Mouse (Mus musculus): ENCODE data around the gene Tmub2.
A peak's percentile ranks its signal among the peaks of the same experiment; 100 is the strongest.
"Not testable (repeated sequence)": the region's sequence is repeated elsewhere in the genome, so short reads cannot be mapped to it uniquely, and the experiment has no call there.

Tmub2 gene

DNA sequence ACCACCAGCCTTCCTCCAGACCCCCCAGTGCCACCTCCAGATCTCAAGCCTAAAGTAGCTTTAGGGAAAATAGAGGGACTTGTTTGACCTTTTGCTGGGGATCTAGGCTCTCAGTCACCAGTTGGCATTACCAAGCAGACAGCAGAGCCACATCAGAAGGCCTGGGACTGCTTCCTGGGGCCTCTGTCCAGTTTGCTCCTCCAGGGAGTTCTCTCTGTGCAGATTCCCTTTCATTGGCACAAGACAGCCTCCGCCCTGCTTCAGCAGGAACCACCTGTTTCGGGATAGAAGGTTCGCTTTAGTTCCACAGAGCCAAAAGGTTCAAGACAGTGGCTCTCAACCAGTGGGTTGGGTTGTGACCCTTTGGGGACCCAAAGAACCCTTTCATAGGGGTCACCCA is 5.1 kb upstream of the Tmub2 start:
- DNase-seq (ENCODE audit: low spot score) = no peak

DNA sequence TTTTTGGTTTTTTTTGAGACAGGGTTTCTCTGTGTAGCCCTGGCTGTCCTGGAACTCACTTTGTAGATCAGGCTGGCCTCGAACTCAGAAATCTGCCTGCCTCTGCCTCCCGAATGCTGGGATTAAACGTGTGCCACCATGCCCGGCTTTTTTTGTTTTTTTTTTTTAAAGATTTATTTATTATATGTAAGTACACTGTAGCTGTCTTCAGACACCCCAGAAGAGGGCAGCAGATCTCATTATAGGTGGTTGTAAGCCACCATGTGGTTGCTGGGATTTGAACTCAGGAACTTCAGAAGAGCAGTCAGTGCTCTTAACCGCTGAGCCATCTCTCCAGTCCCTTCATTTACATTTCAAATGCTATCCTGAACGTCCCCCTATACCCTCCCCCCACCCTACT is 4.5 kb upstream of the Tmub2 start:
- DNase-seq (ENCODE audit: low spot score) = not testable (repeated sequence)

DNA sequence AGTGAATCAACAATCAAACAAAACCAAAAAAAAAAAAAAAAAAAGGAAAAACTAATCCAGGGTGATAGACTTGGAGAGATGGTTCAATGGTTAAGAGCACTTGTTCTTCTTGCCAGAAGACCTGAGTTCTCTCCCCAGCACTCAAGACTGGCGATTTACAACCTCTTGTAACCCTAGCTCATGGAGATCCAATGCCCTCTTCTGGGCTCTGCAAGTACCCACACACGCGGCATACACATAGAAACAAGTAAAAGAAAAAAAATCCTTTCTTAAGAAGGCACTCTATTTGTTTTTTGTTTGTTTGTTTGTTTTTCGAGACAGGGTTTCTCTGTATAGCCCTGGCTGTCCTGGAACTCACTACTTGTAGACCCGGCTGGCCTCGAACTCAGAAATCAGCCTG is 809 bp upstream of the Tmub2 start:
- DNase-seq (ENCODE audit: low spot score) = no peak

DNA sequence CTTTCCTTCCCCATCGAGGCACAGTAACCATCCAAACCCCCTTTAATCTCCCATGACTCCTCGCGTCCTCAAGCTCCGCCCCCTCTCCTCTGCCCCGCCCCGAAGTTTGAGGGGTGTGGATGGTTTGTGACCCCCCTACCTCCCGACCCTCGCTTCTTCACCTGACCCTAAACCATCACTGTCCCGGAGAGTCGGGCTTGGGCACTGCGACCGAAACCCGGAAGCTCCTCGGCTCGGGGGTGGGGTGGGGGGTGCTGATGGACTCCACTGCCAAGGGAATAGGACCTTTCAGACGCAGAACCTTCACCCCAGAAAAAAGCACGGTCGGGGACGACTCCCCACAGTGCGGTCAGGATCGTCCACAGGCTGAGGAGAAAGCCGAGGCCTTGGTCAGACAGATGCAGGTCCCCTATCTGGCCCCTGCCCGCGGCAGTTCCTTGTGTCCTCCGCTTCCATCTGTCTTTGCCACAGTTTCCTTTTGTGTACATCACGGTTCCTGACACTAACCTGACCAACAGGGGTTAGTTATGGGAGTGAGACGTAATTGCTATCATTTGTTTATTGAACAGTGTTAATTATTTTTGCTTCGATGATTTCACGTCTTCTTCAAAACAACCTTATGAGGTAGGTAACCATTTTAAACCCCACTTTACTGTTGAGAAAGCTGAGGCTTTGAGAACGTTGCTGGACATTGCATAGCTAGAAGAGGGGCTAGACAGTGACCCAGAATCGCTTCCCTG is 534 bp downstream of the Tmub2 start:
- peak; percentile 17 for DNase-seq (ENCODE audit: low spot score)

DNA sequence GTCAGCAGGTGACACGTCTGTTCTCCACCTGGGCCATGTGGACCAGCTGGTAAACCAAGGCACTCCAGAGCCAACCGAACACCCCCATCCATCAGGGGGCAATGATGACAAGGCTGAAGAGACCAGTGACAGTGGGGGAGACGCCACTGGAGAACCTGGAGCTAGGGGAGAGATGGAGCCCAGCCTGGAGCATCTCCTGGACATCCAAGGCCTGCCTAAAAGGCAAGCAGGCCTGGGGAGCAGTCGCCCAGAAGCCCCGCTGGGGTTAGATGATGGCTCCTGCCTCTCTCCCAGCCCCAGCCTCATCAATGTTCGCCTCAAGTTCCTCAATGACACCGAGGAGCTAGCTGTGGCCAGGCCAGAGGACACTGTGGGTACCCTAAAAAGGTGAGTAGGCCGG is 2.8 kb downstream of the Tmub2 start:
- no peak for DNase-seq (ENCODE audit: low spot score)

DNA sequence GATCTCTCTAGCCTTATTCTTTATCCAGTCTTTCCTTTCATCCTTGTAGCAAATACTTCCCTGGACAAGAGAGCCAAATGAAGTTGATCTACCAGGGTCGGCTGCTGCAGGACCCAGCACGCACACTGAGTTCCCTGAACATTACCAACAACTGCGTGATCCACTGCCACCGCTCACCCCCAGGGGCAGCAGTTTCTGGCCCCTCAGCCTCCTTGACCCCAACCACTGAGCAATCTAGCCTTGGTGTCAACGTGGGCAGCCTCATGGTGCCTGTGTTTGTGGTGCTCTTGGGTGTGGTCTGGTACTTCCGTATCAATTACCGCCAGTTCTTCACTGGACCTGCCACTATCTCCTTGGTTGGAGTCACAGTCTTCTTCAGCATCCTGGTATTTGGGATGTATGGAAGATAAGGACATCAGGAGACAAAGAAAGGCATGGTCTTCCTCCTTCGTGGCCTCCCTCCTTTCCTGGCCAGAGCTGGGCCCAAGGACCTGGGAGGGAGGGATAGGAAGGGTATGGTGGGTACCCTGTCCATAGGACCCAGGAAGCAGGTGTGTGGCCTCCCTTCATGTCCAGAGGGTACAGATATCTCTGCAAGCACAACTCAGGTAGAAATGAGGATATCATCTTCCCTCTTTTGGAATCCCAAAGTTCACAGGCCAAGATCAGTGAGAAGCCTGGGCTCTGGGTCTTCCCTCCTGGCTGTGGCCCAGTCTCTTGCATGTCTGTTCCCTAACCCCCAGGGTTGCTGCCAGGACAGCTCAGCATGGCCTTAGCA is 3.5 kb downstream of the Tmub2 start:
- DNase-seq (ENCODE audit: low spot score) = no peak

DNA sequence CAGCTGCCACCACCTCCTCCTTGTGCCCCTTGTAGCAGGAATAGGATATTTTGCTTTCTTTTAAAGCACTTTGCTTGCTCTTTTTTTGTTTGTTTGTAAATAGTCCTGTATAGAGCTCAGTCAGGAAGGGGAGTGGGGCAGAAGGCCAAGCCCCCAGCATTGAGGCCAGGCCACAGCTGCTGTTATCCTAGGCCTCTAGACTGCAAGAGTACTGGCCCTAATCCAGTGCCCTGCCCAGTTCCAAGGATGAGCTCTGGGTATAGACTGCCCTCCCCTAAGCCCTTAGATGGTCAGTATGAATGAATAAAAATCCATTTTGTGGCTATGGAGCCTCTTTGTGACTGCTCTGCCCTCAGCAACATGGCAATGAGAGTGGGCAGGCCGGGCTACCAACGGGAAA is 4.2 kb downstream of the Tmub2 start:
- no peak for DNase-seq (ENCODE audit: low spot score)

DNA sequence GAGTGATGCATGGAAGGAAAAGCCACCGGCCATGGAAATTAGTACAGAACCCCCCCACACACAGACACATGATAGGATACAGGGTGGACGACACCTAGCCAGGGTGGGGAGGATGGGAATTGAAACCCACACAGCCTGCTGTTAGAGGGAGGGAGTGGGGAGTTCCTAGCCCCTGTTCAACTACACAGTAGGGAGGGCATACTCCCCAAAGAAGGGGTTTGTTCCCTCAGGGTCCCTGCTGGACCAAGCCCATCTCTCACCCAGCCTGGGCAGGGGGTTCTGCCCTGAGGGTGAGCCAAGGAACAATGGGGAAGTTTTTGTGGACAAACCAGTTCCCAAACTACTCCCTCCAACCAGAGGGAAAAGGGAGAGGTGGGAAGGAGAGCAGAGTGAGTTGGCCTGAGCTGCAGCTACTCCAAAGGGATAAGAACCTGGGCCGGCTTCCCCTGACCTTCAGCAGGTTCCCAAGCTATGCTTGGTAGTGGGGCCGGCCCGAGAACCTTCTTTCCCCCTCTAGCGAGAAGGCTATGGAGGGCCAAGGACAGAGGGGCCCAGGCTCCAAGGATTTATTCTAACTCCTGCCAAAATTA is 4.9 kb downstream of the Tmub2 start:
- DNase-seq (ENCODE audit: low spot score) = no peak

DNA sequence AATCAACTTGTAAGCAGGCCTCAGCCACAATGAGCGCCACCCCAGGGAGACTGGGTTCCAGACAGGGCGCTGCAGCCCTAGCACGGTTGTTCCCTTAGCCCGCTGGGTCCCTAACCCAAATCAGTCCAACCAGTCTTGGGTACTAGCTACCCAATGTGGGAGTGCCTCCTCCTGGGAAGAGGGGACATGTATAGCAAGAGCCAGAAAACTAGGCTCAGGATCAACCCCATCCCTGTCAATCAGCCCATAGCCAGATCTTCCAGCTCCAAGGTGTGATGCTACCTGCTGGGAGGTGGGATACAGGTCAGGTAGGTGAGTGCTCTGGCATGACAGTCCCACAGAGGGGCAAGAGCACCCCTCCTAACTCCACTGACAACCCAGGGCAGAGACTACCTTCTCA is 5.4 kb downstream of the Tmub2 start:
- DNase-seq (ENCODE audit: low spot score) = no peak

DNA sequence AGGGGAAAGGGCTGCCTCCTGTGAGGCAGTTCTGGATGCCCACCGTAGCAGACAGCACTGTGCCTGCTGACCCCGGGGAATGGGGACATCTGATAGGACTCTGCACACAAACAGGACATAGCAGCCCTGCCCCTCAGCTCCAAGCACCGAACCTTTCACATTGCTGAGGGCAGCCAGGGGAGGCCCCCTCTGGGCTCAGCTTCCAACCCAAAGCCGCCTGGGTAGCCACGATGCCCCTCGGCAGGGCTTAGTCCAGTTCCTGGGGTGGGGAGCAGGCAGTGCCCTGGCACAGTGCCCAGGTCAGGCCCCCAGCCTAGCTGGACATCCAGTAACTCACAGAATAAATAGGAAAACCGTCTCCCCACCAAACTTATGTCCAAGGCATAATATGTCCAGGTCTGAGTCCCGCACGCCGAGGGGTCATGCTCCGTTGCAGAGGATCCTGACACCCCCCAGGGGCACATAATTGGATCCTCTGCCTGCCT is 6.4 kb downstream of the Tmub2 start:
- no peak for DNase-seq (ENCODE audit: low spot score)

DNA sequence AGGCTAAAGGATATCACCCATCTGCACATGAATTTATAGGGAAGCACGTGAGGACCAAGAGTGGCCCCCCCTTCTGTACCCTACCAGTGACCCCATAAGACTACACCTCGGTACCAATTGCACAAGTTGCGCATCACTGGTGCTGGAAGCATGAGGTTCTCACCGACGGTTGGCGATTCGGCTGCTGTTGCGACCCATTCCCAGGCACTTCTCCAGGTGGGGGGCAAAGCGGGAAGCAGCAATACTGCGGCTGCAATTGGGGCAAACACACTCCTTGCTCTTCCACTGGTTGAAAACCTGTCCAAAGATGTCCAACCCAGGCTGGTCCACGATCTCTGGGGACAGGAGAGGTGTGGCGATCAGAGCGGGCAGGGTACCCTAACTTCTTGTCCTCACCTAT is 9.2 kb downstream of the Tmub2 start:
- DNase-seq (ENCODE audit: low spot score) = no peak

DNA sequence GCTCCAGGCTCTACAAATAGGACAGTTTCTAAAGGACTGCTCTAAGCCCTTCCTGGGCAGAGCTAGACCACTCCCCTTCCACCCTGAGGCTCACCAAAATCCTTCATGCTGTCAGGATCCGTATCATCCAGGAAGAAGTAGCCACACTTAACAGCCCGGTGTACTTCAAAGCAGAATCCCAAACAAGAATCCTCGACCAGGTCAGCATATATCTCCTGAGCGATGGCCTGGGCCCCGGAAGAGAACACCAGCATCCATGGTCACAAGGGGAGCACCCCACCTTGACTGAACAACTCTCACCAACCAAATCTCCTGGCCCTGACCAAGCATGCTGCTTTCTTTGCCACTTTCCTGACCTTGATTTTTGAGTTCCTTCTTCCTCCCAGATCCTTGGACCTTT is 9.7 kb downstream of the Tmub2 start:
- DNase-seq (ENCODE audit: low spot score) = no peak

DNA sequence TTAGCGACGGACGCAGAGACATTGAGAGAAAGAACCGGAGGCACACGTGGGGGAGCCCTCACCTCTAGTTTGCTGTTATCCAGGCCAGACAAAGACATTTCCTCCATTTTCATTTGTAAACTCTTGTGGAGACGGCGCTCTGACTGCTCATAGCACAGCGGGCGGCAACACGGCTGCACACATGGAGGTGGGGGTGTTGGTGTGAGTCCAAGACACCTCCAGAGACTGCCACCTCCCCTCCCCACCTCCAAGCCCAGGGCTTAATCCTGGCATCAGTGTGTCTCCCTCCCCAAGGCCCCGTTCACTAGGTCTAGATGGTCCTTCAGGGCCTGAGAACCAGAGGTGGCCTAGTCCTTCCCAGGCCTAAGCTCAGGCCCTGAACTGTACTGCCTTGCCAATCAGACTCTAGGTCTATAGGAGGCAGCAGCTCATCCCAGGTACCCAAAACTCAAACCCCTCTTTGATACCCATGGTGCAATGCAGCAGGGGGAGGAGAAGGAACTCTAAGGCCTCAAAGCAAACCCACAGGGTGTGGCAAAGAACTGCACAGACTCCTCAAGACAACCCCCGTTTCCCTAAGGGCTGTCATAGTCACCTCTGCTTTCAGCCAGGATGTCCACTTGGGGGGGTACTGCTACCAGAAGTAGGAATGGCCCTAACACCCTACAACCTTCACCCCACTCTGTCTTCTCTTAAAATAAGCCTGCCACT is 10.3 kb downstream of the Tmub2 start:
- DNase-seq (ENCODE audit: low spot score) = peak; percentile 78

DNA sequence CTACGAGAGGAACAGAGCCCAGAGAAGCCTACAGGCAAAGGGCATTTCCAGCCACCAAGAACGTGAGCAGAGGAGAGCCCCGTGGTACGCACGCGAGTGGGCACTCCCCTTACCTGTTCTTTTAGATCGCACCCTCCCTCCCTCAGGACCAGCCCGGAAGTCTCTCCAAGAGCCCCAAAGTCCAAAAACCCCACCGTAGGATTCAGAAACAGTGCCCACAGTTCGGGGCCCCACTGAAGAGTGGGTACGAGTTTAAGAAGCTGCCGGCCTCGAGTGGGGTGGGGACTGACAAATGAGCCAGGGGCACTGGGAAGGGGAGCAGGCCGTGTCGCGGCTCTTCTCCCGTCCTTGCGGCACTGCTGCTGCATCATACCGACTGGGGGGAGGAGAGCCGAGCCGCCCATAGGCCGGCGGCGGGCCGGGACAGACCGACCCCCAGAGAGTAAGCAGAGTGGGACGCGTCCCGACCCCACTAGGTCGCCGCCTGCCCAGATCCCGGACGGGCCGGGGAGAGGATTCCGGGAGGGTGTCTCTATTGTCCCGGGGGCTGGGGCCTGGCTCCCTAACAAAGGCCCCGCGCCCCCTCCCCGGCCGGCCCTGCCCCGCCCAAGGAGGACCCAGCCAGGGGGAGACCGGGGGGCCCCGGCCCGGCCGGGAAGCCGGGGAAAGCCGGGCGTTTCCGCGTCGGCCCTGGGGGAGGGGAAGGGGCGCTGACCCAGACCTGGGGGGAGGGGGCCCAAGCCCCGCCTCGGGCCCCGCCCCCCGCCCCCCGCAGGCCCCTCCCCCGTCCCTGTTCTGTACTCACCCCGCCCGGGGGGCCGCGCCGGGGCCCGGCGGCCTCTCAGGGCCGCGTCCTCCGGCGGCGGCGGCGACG is 11.1 kb downstream of the Tmub2 start:
- no peak for DNase-seq (ENCODE audit: low spot score)

DNA sequence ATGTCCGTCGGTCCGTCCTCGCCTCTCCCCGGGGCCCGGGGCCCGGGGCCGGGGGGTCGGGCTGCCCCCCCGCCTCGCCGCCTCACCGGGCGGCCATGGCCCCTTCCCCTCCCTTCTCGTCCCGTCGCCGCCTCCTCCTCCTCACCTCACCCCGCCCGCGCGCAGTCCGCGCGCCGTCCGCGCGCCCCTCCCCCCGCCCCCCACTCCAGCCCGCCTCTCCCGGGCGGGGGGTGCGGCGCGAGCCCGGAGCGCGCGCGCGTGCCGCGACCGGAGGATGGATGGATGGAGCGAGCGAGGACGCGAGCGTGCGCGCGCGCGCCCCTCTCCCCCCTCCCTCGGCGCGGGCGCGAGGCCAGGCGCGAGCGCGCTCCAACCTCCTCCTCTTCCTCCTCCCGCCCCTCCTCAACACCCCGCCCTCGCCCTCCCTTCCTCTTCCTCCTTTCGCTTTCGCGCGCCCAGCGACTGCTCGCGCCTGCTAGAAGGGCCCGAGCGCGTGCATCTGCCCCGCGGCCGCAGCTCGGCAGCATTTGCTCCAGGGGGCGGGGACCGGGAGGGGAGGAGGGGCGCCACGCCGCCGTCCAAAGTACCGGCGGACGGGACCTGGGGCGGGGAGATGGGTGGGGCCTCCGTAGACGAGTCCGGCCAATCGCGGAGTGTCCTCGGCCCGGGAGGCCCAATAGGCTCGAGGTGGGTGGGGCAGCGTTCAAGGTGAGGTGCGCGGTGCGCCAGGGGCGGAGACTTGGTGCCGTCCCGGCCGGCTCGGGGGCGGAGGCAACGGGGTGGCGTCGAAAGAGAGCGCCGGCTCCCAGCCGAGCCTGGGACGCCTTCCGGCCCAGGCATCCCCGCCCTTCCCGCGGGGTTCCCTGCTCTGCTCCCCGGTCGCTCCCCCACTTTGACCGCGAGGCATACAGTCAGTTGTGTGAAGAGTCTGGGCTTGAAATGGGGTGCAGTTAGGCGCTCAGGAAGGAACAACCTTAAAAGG is 12.1 kb downstream of the Tmub2 start, which contains the start of gene Atxn7l3:
Gene Atxn7l3 (minus strand): TSS at position 141 of the 982 bp plus-strand sequence.
- peak; percentile 98 for DNase-seq (ENCODE audit: low spot score)

DNA sequence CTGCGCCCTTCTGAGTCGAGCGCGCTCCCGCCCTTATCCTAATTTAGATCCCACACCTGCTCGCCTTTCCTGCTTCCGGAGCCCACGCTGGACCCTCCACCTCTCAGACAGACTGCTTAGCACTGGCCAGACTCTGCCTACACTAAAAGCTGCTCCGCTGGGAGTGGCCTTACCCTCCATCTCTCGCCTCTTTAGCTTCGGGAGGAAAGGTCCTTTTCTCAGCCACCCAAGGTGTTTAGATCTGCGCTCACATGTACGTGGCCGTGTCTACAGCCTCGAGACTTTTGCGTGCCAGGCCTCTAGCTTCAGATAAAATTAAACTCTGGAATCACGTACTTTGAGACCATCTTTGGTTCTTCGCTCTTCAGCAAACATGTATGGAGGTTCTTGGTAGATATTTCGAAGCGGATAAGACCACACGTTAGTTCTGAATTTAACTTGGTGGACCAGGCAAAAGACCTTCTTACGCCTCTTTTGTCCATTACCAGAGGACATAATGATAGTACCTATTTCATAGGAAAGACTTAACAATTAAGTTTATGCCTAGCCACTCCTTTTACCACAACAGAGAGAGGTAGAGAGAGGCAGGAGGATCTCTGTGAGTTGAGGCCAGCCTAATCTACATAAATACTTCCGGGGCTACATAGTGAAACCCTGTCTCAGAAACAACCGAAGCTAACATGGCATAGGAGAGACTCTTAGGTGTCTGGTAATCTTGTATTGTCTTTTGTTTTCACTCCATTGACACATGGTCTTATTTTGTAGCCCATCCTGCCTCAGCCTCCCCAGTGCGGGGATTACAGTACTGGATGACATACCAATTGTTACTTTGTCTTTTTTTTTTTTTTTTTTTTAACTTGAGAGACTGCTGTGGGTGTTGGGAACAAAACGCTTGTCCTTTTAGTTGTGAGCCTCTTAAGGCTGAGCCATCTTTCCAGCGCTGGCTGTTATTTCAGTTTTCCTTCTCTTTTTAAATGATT is 13.1 kb downstream of the Tmub2 start:
- peak; percentile 39 for DNase-seq (ENCODE audit: low spot score)

DNA sequence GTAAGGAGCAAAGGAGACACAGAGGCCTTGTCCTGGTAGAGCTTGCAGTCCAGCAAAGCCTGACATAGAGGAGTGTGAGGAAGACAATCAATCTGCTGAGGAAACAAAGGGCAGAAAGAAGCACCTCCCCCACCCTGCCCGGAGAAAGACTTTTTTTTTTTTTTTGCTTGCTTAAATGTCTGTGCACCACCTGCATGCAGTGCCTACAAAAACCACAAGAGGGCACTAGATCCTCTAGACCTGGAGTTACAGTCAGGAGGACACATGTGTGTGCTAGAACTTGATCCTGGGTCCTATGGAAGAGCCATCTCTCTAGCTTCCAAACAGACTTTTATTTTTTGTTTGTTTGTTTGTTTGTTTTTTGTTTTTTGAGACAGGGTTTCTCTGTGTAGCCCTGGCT is 15.1 kb downstream of the Tmub2 start:
- peak; percentile 68 for DNase-seq (ENCODE audit: low spot score)

DNA sequence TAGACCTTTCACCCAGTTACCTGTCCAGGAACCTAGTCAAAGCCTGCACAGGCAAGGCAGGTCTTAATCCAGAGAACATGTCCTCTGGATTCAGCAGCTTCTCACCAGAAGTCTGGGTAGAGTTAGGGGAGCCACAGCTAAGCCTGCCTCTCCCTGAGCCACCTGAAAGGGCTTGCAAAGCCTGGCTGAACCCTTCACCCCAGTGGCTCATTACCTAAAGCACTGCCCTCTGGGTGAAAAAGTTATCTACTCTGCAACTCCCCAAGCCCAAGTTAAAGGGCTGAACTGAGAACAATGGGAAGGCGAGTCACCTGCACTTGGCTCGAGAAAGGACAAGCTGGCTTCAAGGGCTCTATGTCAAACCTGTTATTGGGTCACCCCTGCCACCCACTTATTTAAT is 19.4 kb downstream of the Tmub2 start:
- no peak for DNase-seq (ENCODE audit: low spot score)

DNA sequence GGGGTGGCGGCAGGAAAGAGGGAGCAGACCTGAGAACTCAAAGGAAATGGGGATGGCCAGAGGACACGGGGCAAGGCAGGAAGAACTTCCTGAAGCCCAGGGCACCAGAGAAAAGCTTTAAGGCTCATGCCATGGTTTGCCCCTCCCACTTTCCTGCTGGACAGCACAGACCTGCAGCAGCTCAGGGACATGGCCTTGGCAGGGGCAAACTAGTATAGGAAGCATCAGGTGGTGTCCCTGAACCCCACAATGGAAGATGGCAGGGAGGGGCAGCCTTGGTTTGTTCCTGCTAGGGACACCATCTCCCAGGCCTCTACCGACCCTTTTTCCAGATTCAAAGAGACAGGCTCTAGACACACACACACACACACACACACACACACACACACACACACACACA is 20.6 kb downstream of the Tmub2 start:
- no peak for DNase-seq (ENCODE audit: low spot score)
